Mouse (Mus musculus): Measurements from ENCODE around the gene Ryr2. TPM values are rescaled to one million over a fixed set of nuclear protein-coding genes. Genes with fewer than 3 reads are reported as not detected.
"Not testable (repeated sequence)": the region's sequence is repeated elsewhere in the genome, so short reads cannot be mapped to it uniquely, and the experiment has no call there.

The Ryr2 gene
- total RNA-seq, 2 experiments from 2014 or later: 175 to 248 TPM

GRCm38 (mm10) chr13:11959488-11960174, 147.1 kb downstream of the Ryr2 start:
- DNase-seq (ENCODE audit: extremely low spot score in 1 of 2, low spot score in 1 of 2): no peak

DNA sequence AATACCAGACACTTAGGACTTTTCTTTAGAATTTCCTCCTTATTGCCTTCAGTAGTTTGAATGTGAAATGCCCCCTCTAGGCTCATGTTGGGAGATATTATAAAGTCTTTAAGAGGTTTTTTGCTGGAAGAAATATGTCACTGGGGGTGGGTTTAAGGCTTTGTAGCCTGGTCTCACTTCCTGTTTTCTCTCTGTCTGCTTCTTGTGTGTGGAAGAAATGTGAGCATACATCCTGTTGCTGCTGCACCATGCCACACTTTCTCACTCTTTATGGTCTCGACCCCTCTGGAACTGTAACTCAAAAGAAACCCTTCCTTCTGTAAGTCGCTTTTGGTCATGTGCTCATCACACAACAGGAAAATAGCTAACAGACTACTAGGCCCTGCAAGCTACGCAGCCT, 147.9 kb downstream of the Ryr2 start:
- DNase-seq (ENCODE audit: extremely low spot score in 1 of 2, low spot score in 1 of 2): no peak

DNA sequence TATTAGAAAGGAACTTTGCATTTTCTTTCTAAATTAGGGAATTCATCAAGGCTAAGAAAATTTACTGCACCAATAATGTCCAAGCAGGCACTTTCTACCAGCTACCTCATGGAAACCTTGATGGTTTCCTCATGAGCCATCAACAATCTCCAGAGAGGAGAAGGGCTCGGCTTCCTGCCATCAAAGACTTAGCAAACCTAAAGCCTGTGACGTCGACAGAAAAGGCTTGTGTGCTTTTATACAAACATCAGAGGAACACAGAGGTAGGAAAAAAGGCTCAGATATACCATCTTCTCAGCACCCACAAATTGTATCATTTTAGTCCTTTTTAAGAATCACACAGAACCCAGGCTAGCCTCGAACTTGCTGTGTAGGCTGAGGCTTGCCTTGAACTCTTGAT, 148.5 kb downstream of the Ryr2 start:
- no peak for DNase-seq (ENCODE audit: extremely low spot score in 1 of 2, low spot score in 1 of 2)

DNA sequence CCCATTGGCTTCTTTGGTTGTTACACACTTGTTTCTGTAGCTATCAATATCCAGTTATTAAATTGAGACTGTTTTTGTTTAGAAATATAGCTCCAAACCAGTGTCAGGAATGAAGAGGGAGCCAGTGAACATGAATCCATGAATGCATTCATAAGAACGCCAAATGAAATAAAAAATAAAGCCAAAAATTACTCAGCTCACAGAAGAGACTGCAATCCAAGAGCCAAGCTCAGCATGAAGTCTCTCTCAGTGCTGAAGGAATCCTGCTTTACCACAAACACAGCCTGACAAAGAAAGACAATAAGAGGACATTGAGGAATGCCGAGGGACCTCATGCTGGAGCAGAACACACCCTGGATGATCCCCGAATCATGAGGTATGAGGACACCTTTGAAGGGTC, 154.8 kb downstream of the Ryr2 start:
- DNase-seq (ENCODE audit: extremely low spot score in 1 of 2, low spot score in 1 of 2): no peak

- no peak for DNase-seq (ENCODE audit: extremely low spot score in 1 of 2, low spot score in 1 of 2)
Measured at GRCm38 (mm10) chr13:11945740-11946139, 161.0 kb downstream of the Ryr2 start.

DNA sequence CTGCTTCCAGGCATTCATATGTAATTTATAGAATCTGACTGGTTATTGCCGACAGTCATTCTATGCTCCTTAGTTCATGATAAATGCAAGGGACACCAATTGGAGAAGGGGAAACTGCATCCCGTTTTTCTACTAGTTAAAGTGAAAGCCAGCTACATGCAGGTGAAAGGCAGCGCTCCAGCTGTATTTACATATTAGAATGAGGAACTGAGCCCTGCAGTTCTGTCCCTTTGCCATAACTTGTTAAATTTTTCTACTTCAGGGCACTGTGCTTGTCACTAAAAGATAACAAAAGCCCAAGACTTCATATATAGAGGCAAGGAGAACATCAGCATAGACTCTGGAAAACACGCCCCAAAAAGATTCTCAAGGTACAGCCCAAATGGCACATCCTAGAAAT, 165.0 kb downstream of the Ryr2 start:
- no peak for DNase-seq (ENCODE audit: extremely low spot score in 1 of 2, low spot score in 1 of 2)

DNA sequence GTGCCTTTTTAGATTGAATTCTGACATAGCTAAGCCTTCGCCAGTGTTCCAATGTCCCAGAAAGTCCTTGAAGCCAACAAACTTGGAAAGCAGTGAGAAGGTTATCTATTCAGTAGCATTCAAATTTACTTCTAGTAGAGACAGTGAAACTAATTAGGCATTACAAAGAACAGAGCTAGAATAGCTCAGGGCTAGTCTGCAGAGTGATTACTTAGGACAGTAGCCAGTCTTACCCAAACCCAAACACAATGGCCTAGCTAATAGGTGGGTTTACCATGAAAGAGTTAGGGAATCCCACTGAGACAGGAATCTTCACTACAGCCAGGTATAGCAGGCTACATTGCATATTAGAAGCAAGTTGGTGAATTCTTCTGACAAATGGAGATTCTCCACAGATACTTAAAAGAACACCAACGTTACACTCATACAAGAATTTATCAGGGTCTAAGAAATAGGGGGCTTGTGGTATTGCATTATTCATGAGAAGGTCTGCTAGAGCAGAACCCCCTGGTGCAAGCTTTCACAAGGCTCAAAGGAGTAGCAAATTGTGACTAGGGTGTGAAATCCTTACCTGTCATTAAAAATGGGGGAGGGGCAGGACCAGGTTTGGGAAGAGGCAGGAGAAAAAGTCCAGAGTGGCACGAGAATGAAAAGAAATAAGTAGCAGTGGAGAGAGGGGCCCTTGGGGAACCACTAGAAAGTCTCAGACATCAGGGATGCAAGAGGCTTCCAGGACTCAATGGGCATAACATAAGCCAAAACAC, 172.3 kb downstream of the Ryr2 start:
- DNase-seq (ENCODE audit: extremely low spot score in 1 of 2, low spot score in 1 of 2): not testable (repeated sequence)

DNA sequence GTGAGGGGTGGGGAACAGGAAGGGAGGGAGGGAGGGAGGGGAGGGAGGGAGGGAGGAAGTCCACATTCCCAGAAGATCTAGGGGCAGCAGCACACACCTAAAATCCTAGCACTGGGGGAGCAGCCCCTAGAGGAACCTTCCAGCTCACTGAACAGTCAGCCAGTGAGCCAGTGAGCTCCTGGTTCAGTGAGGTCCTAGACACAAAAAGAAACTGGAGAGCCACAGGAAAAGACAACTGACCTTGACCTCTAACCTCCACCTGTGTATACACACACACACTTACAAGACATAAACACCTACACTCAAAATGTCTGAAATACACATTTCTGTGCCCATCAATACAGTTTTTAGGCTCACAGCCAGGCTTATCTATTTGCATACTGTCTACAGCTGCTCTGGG, 173.4 kb downstream of the Ryr2 start:
- DNase-seq (ENCODE audit: extremely low spot score in 1 of 2, low spot score in 1 of 2): no peak

DNA sequence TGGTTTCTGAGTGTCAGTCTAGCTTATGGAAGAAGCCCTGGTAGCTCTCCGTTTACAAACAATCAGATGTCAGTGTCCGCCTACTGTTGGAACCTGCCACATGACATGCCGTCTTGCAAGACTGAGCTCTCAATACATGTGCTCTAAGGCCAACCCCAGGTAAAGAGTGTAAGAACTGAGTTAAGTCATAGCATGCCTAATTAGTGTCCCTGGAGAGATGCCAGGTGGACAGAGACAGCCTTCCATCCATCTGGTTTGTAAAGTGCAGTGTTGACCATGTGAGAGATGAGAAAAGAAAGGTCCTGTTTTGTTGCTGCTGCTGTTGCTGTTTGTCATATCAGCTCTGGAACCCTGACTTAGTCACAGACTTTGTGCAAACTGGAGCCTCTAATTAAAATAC, 178.0 kb downstream of the Ryr2 start:
- DNase-seq (ENCODE audit: extremely low spot score in 1 of 2, low spot score in 1 of 2): no peak

GRCm38 (mm10) chr13:11927727-11928126, 179.0 kb downstream of the Ryr2 start:
- no peak for DNase-seq (ENCODE audit: extremely low spot score in 1 of 2, low spot score in 1 of 2)

DNA sequence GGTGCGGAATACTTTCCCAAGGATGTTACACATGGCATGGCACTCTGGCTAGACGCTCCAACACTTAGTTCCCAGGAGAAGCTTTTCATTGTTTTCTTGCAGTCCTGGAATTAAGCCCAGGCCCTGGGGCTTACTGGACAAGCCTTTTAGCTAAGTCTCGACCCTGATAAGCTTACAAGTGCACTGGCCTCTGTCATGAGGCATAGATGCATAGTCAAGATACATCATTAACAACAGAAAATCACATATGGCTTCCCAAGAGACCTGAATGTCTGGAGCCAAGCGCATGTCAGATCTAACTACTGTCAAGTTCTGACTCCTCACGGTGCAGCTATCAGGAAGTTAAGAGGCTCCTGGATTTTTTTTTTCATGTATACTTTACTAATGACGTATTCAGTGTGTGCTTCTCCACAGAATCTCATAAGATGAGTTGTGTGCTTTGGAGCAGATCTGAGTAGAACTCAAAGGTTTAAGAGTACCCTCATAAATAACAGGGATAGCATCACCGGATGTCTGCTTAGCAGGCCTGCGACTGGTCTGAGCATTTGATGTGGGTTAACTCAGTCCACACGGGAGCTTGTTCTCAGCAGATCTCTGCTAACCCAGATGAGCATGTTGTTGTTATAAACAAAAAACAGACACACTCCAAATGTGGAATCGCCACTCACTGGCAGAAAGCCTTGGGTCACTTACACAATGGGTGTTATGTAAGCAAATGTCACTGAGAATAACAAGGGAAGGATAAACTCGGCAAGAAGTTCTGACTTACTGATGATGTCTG, 179.8 kb downstream of the Ryr2 start:
- no peak for DNase-seq (ENCODE audit: extremely low spot score in 1 of 2, low spot score in 1 of 2)

DNA sequence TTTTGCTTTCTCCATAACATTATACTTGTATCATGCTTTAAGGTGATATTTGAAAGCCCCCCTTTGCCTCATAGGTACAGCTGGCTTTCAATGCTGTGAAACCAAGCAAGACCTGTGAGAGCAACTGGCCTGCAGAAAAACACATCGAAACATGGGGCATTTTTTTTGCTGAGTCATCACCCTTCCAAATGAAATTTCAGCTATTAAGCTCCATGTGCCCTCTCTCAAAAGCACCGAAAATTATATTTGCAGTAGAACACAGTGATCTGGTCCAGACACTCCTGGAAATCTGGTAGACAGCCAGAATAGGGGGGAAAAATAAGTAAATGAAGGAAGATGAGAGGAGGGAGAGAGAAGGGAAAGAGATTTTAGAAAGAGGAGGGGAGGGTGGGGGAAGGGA, 180.5 kb downstream of the Ryr2 start:
- DNase-seq (ENCODE audit: extremely low spot score in 1 of 2, low spot score in 1 of 2): no peak

GRCm38 (mm10) chr13:11924732-11925131, 182.0 kb downstream of the Ryr2 start:
- DNase-seq (ENCODE audit: extremely low spot score in 1 of 2, low spot score in 1 of 2): no peak

- no peak for DNase-seq (ENCODE audit: extremely low spot score in 1 of 2, low spot score in 1 of 2)
Measured at GRCm38 (mm10) chr13:11920495-11920894, 186.2 kb downstream of the Ryr2 start.

DNA sequence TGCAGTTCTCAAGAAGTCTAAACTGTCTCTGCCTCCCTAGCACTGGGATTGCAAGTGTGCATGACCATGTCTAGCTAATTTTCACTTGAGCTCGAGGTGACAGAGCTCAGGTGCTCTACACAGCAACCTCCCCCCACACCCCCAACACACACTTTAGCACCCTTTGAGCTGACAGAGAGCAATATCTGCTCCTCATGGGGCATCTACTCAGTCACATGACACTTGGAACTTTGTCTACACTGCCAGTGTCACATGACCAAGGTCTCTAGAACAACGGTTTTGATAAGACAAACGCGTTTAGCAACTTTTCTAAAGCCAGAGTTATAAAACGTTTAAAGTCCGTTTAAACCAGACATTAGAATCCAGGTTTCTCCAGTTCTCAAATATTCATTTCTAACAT, 187.3 kb downstream of the Ryr2 start:
- DNase-seq (ENCODE audit: extremely low spot score in 1 of 2, low spot score in 1 of 2): no peak

DNA sequence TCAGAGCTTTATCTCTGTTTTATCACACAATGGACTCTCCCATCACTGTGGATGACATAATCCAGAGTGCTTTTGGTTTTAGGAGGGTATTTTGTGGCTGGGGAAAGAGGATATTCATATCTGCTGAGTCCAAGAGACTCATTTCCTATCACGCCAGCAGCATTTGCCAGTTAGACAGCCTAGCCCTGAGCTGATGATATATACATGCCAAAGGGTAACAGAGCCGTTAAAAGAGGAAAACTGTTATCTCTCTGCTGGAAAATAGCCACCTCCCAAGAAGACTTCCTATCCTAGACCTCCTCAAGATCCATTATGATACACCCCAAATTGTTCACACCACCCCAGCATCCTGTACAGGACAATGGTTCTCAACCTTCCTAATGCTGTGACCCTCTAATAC, 191.1 kb downstream of the Ryr2 start:
- no peak for DNase-seq (ENCODE audit: extremely low spot score in 1 of 2, low spot score in 1 of 2)

GRCm38 (mm10) chr13:11914682-11915081, 192.1 kb downstream of the Ryr2 start:
- no peak for DNase-seq (ENCODE audit: extremely low spot score in 1 of 2, low spot score in 1 of 2)

DNA sequence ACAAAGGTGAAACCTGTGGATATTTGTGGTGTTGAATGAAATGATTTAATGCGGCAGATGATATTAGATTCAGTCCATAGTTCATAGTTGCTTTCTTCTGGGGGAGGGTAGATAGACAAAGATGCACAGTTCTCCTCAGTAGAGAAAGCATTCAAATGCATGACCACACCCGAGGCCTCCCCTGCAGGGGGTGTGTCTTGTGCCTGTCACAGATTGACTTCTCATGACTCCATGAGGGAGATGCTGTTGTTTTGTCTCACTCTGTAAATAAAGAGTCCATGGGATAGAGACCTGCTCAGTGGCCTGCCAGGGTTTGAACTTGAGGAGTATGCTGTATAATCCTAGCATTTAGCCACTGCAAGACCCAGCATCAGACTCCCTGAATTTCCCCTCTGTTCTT, 194.5 kb downstream of the Ryr2 start:
- DNase-seq (ENCODE audit: extremely low spot score in 1 of 2, low spot score in 1 of 2): no peak

- no peak for DNase-seq (ENCODE audit: extremely low spot score in 1 of 2, low spot score in 1 of 2)
Measured at GRCm38 (mm10) chr13:11908123-11908522, 198.6 kb downstream of the Ryr2 start.

GRCm38 (mm10) chr13:11905126-11905525, 201.6 kb downstream of the Ryr2 start:
- no peak for DNase-seq (ENCODE audit: extremely low spot score in 1 of 2, low spot score in 1 of 2)

DNA sequence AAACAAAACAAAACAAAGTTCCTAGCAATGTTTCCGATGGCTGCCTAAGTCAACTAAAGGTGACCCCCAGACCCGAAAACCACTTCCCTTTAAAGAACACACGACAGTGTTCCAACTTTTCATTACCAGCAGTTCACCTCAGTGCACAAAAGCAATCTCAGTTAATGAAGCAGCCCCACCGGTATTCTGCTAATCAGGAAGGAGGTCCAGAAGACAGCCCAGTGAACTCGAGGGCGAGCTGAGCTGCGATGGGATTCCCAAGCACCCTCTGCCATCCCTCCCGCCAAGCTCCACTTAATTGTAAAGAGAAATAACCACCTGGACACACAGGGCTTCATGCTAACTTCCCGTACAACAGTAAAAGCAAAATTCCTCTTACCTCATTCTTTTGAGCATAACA, 203.5 kb downstream of the Ryr2 start:
- no peak for DNase-seq (ENCODE audit: extremely low spot score in 1 of 2, low spot score in 1 of 2)
